Mouse (Mus musculus) midbrain, embryonic 16.5 days (tissue): ENCODE results near the gene Phc2. TPM values are rescaled to one million over a fixed set of nuclear protein-coding genes. Genes with fewer than 3 reads are reported as not detected.
"Not testable (repeated sequence)": the region's sequence is repeated elsewhere in the genome, so short reads cannot be mapped to it uniquely, and the experiment has no call there.

Experiments used
- ATAC-seq: fragments of 200-750 bp; cut with Nextera tagmentation; 2 replicates; pipeline ENCODE4 v1.8.0; 2017; ENCODE audit warnings: moderate TSS enrichment
- H3K27ac ChIP-seq: fragments of 300-500 bp; sonication (generic); 2 replicates; pipeline ENCODE4 v1.5.1; 2014; ENCODE audit warnings: mild to moderate bottlenecking, low read length, mixed read lengths
- H3K27me3 ChIP-seq: fragments of 300-500 bp; sonication (generic); 2 replicates; pipeline ENCODE4 v1.6.1; 2014; ENCODE audit warnings: low read depth, low read length, mixed read lengths; ENCODE audit not compliant: control insufficient read depth, insufficient read depth
- H3K36me3 ChIP-seq: fragments of 300-500 bp; sonication (generic); 2 replicates; pipeline ENCODE4 v1.6.1; 2014; ENCODE audit warnings: mild to moderate bottlenecking, low read length, moderate library complexity, mixed read lengths; ENCODE audit not compliant: control insufficient read depth, insufficient read depth
- H3K4me1 ChIP-seq: fragments of 300-500 bp; sonication (generic); 2 replicates; pipeline ENCODE4 v1.6.1; 2014; ENCODE audit warnings: mild to moderate bottlenecking, low read length, mixed read lengths; ENCODE audit not compliant: control insufficient read depth, insufficient read depth
- H3K4me2 ChIP-seq: fragments of 300-500 bp; sonication (generic); 2 replicates; pipeline ENCODE4 v1.6.1; 2014; ENCODE audit warnings: mild to moderate bottlenecking, low read length, mixed read lengths
- H3K4me3 ChIP-seq: fragments of 300-500 bp; sonication (generic); 2 replicates; pipeline ENCODE4 v1.5.1; 2014; ENCODE audit warnings: low read depth, mild to moderate bottlenecking, low read length, moderate library complexity, mixed read lengths
- H3K9ac ChIP-seq: fragments of 300-500 bp; sonication (generic); 2 replicates; pipeline ENCODE4 v1.6.1; 2014; ENCODE audit warnings: low read depth, low read length, mixed read lengths
- H3K9me3 ChIP-seq: fragments of 300-500 bp; sonication (generic); replicated peaks from 2 replicates; pipeline ENCODE4 v1.6.1; 2014; ENCODE audit warnings: mild to moderate bottlenecking, low read length, mixed read lengths; ENCODE audit not compliant: control insufficient read depth, poor library complexity, severe bottlenecking
- WGBS: fragments of 180-500 bp; shearing (Covaris S2); extraction: QIAGEN DNeasy Blood & Tissue Kit; methylation state at CpG from one replicate; pipeline ENCODE4 v1.1.7; 2014; 5-methylcytosine and 5-hydroxymethylcytosine counted together
- polyA plus RNA-seq: library from polyadenylated mRNA; unstranded; fragments of >200 nt; fragmentation: Nextera tagmentation; extraction: Ambion mirVana; gene quantifications from 2 replicates; pipeline ENCODE4 v1.2.1, GENCODE M21; 2015

The Phc2 gene
- polyA plus RNA-seq, 1 experiment from 2014 or later = 19.5 TPM

GRCm38 (mm10) chr4:128660196-128660595 lies 5.7 kb downstream of the Phc2 start:
- WGBS = 91% methylated on average over 8 of the region's 8 CpGs
- Histone ChIP-seq H3K27me3 (no peaks in the 10 kb centered on the region), H3K36me3 (no peaks in the 10 kb centered on the region), H3K4me3 (no peak overlapping the region), H3K4me1 (peaks cover 15% of the 10 kb centered on the region), H3K9me3 (no peaks in the 10 kb centered on the region), H3K27ac (no peak overlapping the region), H3K9ac (no peak overlapping the region), H3K4me2 (no peak overlapping the region)
- no peak for ATAC-seq

GRCm38 (mm10) chr4:128661063-128661462 lies 6.6 kb downstream of the Phc2 start:
- no peak for ATAC-seq

GRCm38 (mm10) chr4:128664002-128664401 lies 9.5 kb downstream of the Phc2 start:
- WGBS = 81% methylated on average over 3 of the region's 3 CpGs
- no peaks in the 10 kb centered on the region for H3K27me3 ChIP-seq
- H3K9ac ChIP-seq = no peak overlapping the region
- H3K9me3 ChIP-seq = no peaks in the 10 kb centered on the region
- H3K4me3 ChIP-seq = no peak overlapping the region
- no peaks in the 10 kb centered on the region for H3K36me3 ChIP-seq
- H3K27ac ChIP-seq = no peak overlapping the region
- ATAC-seq = no peak
- no peaks in the 10 kb centered on the region for H3K4me1 ChIP-seq
- H3K4me2 ChIP-seq = no peak overlapping the region

More at GRCm38 (mm10) chr4:128661063-128661462, 6.6 kb downstream of the Phc2 start:
- Histone ChIP-seq H3K4me3 (no peak overlapping the region), H3K9me3 (no peaks in the 10 kb centered on the region), H3K36me3 (no peaks in the 10 kb centered on the region), H3K4me1 (peaks cover 9% of the 10 kb centered on the region), H3K27ac (no peak overlapping the region), H3K27me3 (no peaks in the 10 kb centered on the region), H3K9ac (no peak overlapping the region), H3K4me2 (no peak overlapping the region)
- 86% methylated on average over 8 of the region's 8 CpGs for WGBS

GRCm38 (mm10) chr4:128666362-128666761 lies 11.9 kb downstream of the Phc2 start:
- H3K4me3 ChIP-seq, H3K36me3 ChIP-seq, H3K9ac ChIP-seq, H3K27ac ChIP-seq, H3K27me3 ChIP-seq, ATAC-seq, H3K4me2 ChIP-seq, H3K4me1 ChIP-seq, H3K9me3 ChIP-seq: not testable (repeated sequence)
- 69% methylated on average over 7 of the region's 7 CpGs for WGBS

- H3K4me3 ChIP-seq, H3K4me1 ChIP-seq, H3K27ac ChIP-seq, H3K4me2 ChIP-seq, H3K27me3 ChIP-seq, H3K36me3 ChIP-seq, H3K9ac ChIP-seq, ATAC-seq, H3K9me3 ChIP-seq: not testable (repeated sequence)
- WGBS = 83% methylated on average over 4 of the region's 4 CpGs
These were observed 12.7 kb downstream of the Phc2 start for GRCm38 (mm10) chr4:128667195-128667594.

GRCm38 (mm10) chr4:128669229-128669628 lies 14.7 kb downstream of the Phc2 start:
- no peaks in the 10 kb centered on the region for H3K27me3 ChIP-seq
- H3K9me3 ChIP-seq = no peaks in the 10 kb centered on the region
- 0 out of 2 replicates have a peak, but pooled peaks cover 9% of the 10 kb centered on the region for H3K4me1 ChIP-seq
- no peak overlapping the region for H3K4me3 ChIP-seq
- H3K36me3 ChIP-seq = no peaks in the 10 kb centered on the region
- no peak overlapping the region for H3K4me2 ChIP-seq
- WGBS = 77% methylated on average over 6 of the region's 6 CpGs
- no peak for ATAC-seq
- no peak overlapping the region for H3K9ac ChIP-seq
- H3K27ac ChIP-seq = no peak overlapping the region

- 41% methylated on average over 11 of the region's 11 CpGs for WGBS
- Histone ChIP-seq H3K4me1 (0 out of 2 replicates have a peak, but pooled peaks cover 9% of the 10 kb centered on the region), H3K9ac (no peak overlapping the region), H3K27me3 (no peaks in the 10 kb centered on the region), H3K9me3 (no peaks in the 10 kb centered on the region), H3K27ac (no peak overlapping the region), H3K4me3 (no peak overlapping the region), H3K4me2 (no peak overlapping the region), H3K36me3 (no peaks in the 10 kb centered on the region)
- ATAC-seq = no peak
These were observed 16.2 kb downstream of the Phc2 start for GRCm38 (mm10) chr4:128670566-128671191.

GRCm38 (mm10) chr4:128672494-128672893 lies 18.0 kb downstream of the Phc2 start:
- no peaks in the 10 kb centered on the region for H3K27me3 ChIP-seq
- peak overlapping the region; percentile 28; the same call in 1 of the 2 replicates for H3K27ac ChIP-seq
- H3K4me2 ChIP-seq = no peak overlapping the region
- H3K36me3 ChIP-seq = no peaks in the 10 kb centered on the region
- 0 out of 2 replicates have a peak, but pooled peaks have one; percentile 32 for ATAC-seq
- WGBS = 73% methylated on average over 4 of the region's 4 CpGs
- H3K4me1 ChIP-seq = 0 out of 2 replicates have a peak, but pooled peaks cover 9% of the 10 kb centered on the region
- no peak overlapping the region for H3K4me3 ChIP-seq
- no peak overlapping the region for H3K9ac ChIP-seq
- no peaks in the 10 kb centered on the region for H3K9me3 ChIP-seq

GRCm38 (mm10) chr4:128678564-128679217 lies 24.2 kb downstream of the Phc2 start:
- 17% methylated on average over 13 of the region's 13 CpGs for WGBS
- H3K9ac ChIP-seq = peak overlapping the region; percentile 58
- peak overlapping the region; percentile 51 for H3K4me2 ChIP-seq
- peak overlapping the region; percentile 77 for H3K27ac ChIP-seq
- peaks cover 18% of the 10 kb centered on the region for H3K4me1 ChIP-seq
- no peaks in the 10 kb centered on the region for H3K36me3 ChIP-seq
- H3K4me3 ChIP-seq = peak overlapping the region; percentile 22
- no peaks in the 10 kb centered on the region for H3K27me3 ChIP-seq
- ATAC-seq = peak; percentile 77
- no peaks in the 10 kb centered on the region for H3K9me3 ChIP-seq
